Mouse (Mus musculus) intestine, postnatal 0 days (tissue): Measurements from ENCODE around the gene Gm3415. TPM values are rescaled to one million over a fixed set of nuclear protein-coding genes. Genes with fewer than 3 reads are reported as not detected.
"Not testable (repeated sequence)": the region's sequence is repeated elsewhere in the genome, so short reads cannot be mapped to it uniquely, and the experiment has no call there.

Experiments
- ATAC-seq: fragments of 200-750 bp; cut with Nextera tagmentation; 2 replicates; pipeline ENCODE4 v1.8.0; 2017; ENCODE audit warnings: mild to moderate bottlenecking, moderate TSS enrichment, moderate library complexity
- H3K27ac ChIP-seq: fragments of 300-500 bp; sonication (generic); 2 replicates; pipeline ENCODE4 v1.5.1; 2014; ENCODE audit warnings: mild to moderate bottlenecking, low read depth, low read length, moderate library complexity
- H3K27me3 ChIP-seq: fragments of 300-500 bp; sonication (generic); replicated peaks from 2 replicates; pipeline ENCODE4 v1.6.1; 2014; ENCODE audit warnings: low read length, mixed read lengths; ENCODE audit not compliant: control insufficient read depth, insufficient read depth
- H3K36me3 ChIP-seq: fragments of 300-500 bp; sonication (generic); 2 replicates; pipeline ENCODE4 v1.6.1; 2014; ENCODE audit warnings: mild to moderate bottlenecking, moderate library complexity; ENCODE audit not compliant: control insufficient read depth, insufficient read depth
- H3K4me1 ChIP-seq: fragments of 300-500 bp; sonication (generic); replicated peaks from 2 replicates; pipeline ENCODE4 v1.6.1; 2014; ENCODE audit warnings: antibody characterized with exemption, low read length, mixed read lengths; ENCODE audit not compliant: control insufficient read depth, insufficient read depth
- H3K4me2 ChIP-seq: fragments of 300-500 bp; sonication (generic); replicated peaks from 2 replicates; pipeline ENCODE4 v1.6.1; 2014; ENCODE audit warnings: low read depth, mild to moderate bottlenecking, moderate library complexity
- H3K4me3 ChIP-seq: fragments of 300-500 bp; sonication (generic); 2 replicates; pipeline ENCODE4 v1.5.1; 2014; ENCODE audit warnings: low read depth, low read length
- H3K9ac ChIP-seq: fragments of 300-500 bp; sonication (generic); 2 replicates; pipeline ENCODE4 v1.6.1; 2014; ENCODE audit warnings: mild to moderate bottlenecking, low read depth, low read length
- H3K9me3 ChIP-seq: fragments of 300-500 bp; sonication (generic); 2 replicates; pipeline ENCODE4 v1.6.1; 2016; ENCODE audit warnings: mixed run types; ENCODE audit not compliant: control insufficient read depth
- CTCF ChIP-seq: sonication (generic); IDR thresholded peaks from 2 replicates; pipeline ENCODE4 v1.5.1; 2016; ENCODE audit warnings: low read depth, mild to moderate bottlenecking, control low read depth, antibody characterized with exemption, moderate library complexity
- WGBS: fragments of 180-500 bp; shearing (Covaris S2); extraction: QIAGEN DNeasy Blood & Tissue Kit; methylation state at CpG from one replicate; pipeline ENCODE4 v1.1.7; 2014; 5-methylcytosine and 5-hydroxymethylcytosine counted together
- polyA plus RNA-seq: library from polyadenylated mRNA; unstranded; fragments of >200 nt; fragmentation: Nextera tagmentation; extraction: Ambion mirVana; gene quantifications from 2 replicates; pipeline ENCODE4 v1.2.1, GENCODE M21; 2015

Gm3415 gene
- polyA plus RNA-seq, 1 experiment from 2014 or later = not detected

GRCm38 (mm10) chr5:146591636-146592035 lies 35.7 kb downstream of the Gm3415 start:
- Histone ChIP-seq H3K36me3 (no peaks in the 10 kb centered on the region), H3K4me3 (no peak overlapping the region), H3K4me2 (no peak overlapping the region), H3K9me3 (no peaks in the 10 kb centered on the region), H3K27ac (no peak overlapping the region), H3K9ac (no peak overlapping the region), H3K4me1 (no peaks in the 10 kb centered on the region), H3K27me3 (0 out of 2 replicates have a peak, but pooled peaks cover 2% of the 10 kb centered on the region)
- no peak for ATAC-seq
- 80% methylated on average over 4 of the region's 4 CpGs for WGBS
- TF ChIP-seq CTCF = no peak

GRCm38 (mm10) chr5:146592580-146592979 lies 36.6 kb downstream of the Gm3415 start:
- no peak overlapping the region for H3K9ac ChIP-seq
- no peak for TF ChIP-seq CTCF
- no peak overlapping the region for H3K27ac ChIP-seq
- no peaks in the 10 kb centered on the region for H3K9me3 ChIP-seq
- H3K27me3 ChIP-seq = 0 out of 2 replicates have a peak, but pooled peaks cover 2% of the 10 kb centered on the region
- no peaks in the 10 kb centered on the region for H3K4me1 ChIP-seq
- H3K4me3 ChIP-seq = no peak overlapping the region
- no peak overlapping the region for H3K4me2 ChIP-seq
- H3K36me3 ChIP-seq = no peaks in the 10 kb centered on the region
- ATAC-seq = no peak
- WGBS = 70% methylated on average over 5 of the region's 5 CpGs

DNA sequence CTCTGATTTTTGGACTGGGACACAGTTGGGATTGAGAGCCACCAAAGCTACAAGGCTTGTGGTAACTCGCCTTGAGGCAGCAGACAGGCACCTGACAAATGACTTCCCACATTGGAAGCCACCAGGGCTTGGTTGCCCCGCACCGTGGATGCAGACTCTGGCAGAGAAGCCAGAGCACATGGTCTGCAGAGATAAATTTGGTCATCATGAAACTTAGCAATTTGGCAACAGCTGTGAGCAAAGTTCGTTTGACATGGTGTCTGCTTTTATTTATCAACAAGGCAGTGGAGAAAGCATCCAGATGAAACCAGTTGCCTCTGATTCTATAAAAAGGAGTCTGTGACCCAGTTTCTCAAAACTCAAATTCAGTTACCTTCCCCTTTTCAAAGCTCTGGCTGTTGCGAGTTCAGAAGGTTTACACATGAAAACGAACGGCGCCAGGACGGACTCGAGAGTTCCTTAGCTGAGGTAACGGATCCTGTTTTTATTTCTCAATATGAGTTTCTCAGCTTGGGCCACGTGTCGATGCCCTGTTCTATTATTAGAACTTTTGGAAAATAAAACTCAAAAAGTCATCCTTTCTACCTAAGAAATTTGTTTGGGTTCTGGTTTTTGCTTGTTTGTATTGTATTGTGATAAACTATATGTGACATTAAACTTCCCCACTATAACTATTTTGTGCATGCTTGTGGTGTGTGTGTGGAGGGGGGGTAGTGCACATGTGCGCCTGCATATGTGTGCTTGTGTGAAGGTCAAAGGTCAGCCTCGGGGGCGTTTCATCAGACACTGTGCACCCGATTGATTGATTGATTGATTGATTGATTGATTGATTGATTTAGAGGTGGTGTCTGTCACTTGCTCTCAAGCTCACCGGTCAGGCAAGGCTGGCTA lies 40.9 kb downstream of the Gm3415 start:
- H3K4me1 ChIP-seq = no peaks in the 10 kb centered on the region
- H3K27me3 ChIP-seq = no peaks in the 10 kb centered on the region
- WGBS = 60% methylated on average over 18 of the region's 18 CpGs
- H3K4me2 ChIP-seq = no peak overlapping the region
- H3K4me3 ChIP-seq = no peak overlapping the region
- no peaks in the 10 kb centered on the region for H3K36me3 ChIP-seq
- H3K27ac ChIP-seq = no peak overlapping the region
- H3K9ac ChIP-seq = no peak overlapping the region
- no peak for TF ChIP-seq CTCF
- H3K9me3 ChIP-seq = no peaks in the 10 kb centered on the region
- no peak for ATAC-seq

GRCm38 (mm10) chr5:146597503-146597874 lies 41.6 kb downstream of the Gm3415 start:
- Histone ChIP-seq H3K36me3 (no peaks in the 10 kb centered on the region), H3K27ac (no peak overlapping the region), H3K4me3 (no peak overlapping the region), H3K27me3 (no peaks in the 10 kb centered on the region), H3K4me2 (no peak overlapping the region), H3K4me1 (no peaks in the 10 kb centered on the region), H3K9ac (no peak overlapping the region), H3K9me3 (no peaks in the 10 kb centered on the region)
- WGBS = 87% methylated on average over 10 of the region's 10 CpGs
- TF ChIP-seq CTCF = no peak
- no peak for ATAC-seq

DNA sequence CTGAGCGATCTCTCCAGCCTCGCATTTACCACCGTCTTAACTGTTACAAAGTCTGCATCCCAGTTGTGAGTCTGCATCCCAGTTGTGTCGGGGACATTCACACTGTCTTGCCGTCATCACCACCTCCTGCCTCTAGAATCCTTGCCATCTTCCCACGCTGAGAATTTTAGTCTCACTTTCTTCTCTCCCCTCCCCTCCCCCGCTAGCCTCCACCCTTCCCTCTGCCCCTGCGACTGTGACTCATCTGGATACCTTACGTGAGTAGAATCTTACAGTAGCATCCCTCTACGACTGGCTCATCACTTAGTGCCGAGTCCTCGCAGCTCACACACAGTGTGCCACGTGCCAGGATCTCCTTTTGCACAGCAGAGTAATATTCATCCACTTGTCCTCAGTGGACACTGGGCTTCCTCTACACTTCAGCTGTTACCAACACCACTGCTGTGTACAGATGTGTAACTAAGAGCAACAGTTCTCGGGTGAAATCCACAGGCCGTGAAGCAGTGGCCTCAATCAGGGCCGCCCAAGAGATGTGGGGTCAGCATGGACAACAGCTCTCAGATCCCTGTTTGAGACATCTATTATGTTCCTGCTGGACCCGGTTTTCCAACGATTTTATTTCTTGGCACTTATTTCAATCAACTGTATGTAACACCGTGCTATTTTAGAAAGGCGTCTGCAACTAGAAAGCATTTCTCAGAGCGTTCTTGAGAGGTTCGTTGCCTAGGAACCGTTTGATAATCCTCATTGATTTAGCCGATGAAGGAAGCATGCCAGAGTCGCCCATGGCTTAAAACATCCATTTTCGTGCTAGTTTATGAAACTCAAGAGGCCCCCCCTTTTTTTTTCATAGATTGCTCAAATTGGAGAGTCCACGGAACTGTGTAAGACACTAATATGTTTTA lies 42.5 kb downstream of the Gm3415 start:
- TF ChIP-seq CTCF = no peak
- Histone ChIP-seq H3K4me2 (no peak overlapping the region), H3K36me3 (no peaks in the 10 kb centered on the region), H3K27ac (no peak overlapping the region), H3K27me3 (no peaks in the 10 kb centered on the region), H3K4me1 (no peaks in the 10 kb centered on the region), H3K4me3 (no peak overlapping the region), H3K9me3 (no peaks in the 10 kb centered on the region), H3K9ac (no peak overlapping the region)
- ATAC-seq = no peak
- 81% methylated on average over 27 of the region's 27 CpGs for WGBS

DNA sequence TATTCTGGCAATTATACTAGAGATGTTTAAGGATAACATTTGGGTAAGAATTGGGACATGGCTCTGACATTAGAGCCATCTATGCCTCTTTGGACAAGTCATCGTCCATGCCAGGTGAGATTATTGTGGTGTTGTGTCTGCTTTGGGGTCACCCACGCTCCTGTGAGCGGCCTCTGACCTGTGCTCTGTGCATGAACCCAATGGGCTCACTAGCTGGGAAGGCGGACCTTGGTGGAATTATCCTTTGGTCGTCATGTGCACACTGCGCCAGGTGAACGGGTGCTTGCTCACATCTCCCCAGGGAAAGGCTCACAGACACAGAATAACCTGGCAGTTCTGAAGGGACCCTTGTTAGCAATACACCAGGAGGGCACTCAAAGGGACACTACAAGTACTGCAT lies 43.3 kb downstream of the Gm3415 start:
- H3K36me3 ChIP-seq, ATAC-seq, H3K4me3 ChIP-seq, H3K9ac ChIP-seq, H3K9me3 ChIP-seq, H3K4me1 ChIP-seq, H3K27me3 ChIP-seq, H3K4me2 ChIP-seq, H3K27ac ChIP-seq: not testable (repeated sequence)
- 77% methylated on average over 7 of the region's 7 CpGs for WGBS
